Mouse (Mus musculus): ENCODE measurements at regions not wholly inside any gene's neighbourhood (a gene's known extent, or its start where the extent isn't known, plus 50 kb on each side); places are given as distances from the start of the nearest gene placed in this dataset.

- Histone ChIP-seq H3K27me3 (peaks cover 4% of the 10 kb centered on the region; the same call in 1 of the 2 replicates), H3K9ac (no peak overlapping the region), H3K4me3 (replicated peaks) (peak overlapping the region; percentile 7; the same call in 1 of the 2 replicates), H3K36me3 (no peaks in the 10 kb centered on the region), H3K4me1 (peaks cover 7% of the 10 kb centered on the region; the same call in 1 of the 2 replicates), H3K9me3 (replicated peaks) (no peaks in the 10 kb centered on the region), H3K4me2 (peak overlapping the region; percentile 27), H3K27ac (no peak overlapping the region)
- 40% methylated on average over 26 of the region's 26 CpGs for WGBS
- no peak for ATAC-seq (replicated peaks; ENCODE audit: low FRiP score)
Observed at GRCm38 (mm10) chr16:93486646-93487550, 117.0 kb downstream of the Setd4 start.

GRCm38 (mm10) chr16:93469957-93470356 is 133.9 kb downstream of the Setd4 start:
- no peaks in the 10 kb centered on the region for H3K36me3 ChIP-seq

GRCm38 (mm10) chr16:93465741-93466140 is 138.1 kb downstream of the Setd4 start:
- H3K4me2 ChIP-seq = no peak overlapping the region
- H3K36me3 ChIP-seq = no peaks in the 10 kb centered on the region
- H3K4me3 ChIP-seq (replicated peaks) = no peak overlapping the region
- H3K9ac ChIP-seq = no peak overlapping the region
- ATAC-seq (replicated peaks; ENCODE audit: low FRiP score) = no peak
- no peak overlapping the region for H3K27ac ChIP-seq
- WGBS = 78% methylated on average over 5 of the region's 5 CpGs
- no peaks in the 10 kb centered on the region for H3K9me3 ChIP-seq (replicated peaks)
- H3K27me3 ChIP-seq = peaks cover 3% of the 10 kb centered on the region; the same call in 1 of the 2 replicates
- peaks cover 12% of the 10 kb centered on the region for H3K4me1 ChIP-seq

More at GRCm38 (mm10) chr16:93469957-93470356, 133.9 kb downstream of the Setd4 start:
- Histone ChIP-seq H3K4me1 (no peaks in the 10 kb centered on the region), H3K4me3 (replicated peaks) (no peak overlapping the region), H3K9me3 (replicated peaks) (peaks cover 5% of the 10 kb centered on the region; the same call in 1 of the 2 replicates), H3K9ac (no peak overlapping the region), H3K27me3 (no peaks in the 10 kb centered on the region), H3K4me2 (no peak overlapping the region), H3K27ac (no peak overlapping the region)
- WGBS = 82% methylated on average over 6 of the region's 6 CpGs
- no peak for ATAC-seq (replicated peaks; ENCODE audit: low FRiP score)

- H3K27me3 ChIP-seq = peaks cover 8% of the 10 kb centered on the region
- H3K9me3 ChIP-seq (replicated peaks) = no peaks in the 10 kb centered on the region
- no peak for ATAC-seq (replicated peaks; ENCODE audit: low FRiP score)
- no peaks in the 10 kb centered on the region for H3K36me3 ChIP-seq
- no peak overlapping the region for H3K4me2 ChIP-seq
- H3K4me1 ChIP-seq = peaks cover 12% of the 10 kb centered on the region
- 69% methylated on average over 2 of the region's 2 CpGs for WGBS
- H3K4me3 ChIP-seq (replicated peaks) = no peak overlapping the region
- H3K27ac ChIP-seq = no peak overlapping the region
- H3K9ac ChIP-seq = no peak overlapping the region
Observed at GRCm38 (mm10) chr16:93464898-93465297, 139.0 kb downstream of the Setd4 start.

GRCm38 (mm10) chr16:93463405-93463804 is 140.5 kb downstream of the Setd4 start:
- WGBS = 88% methylated on average over 13 of the region's 13 CpGs
- H3K9ac ChIP-seq = no peak overlapping the region
- ATAC-seq (replicated peaks; ENCODE audit: low FRiP score) = no peak

GRCm38 (mm10) chr16:93462286-93462610 is 141.6 kb downstream of the Setd4 start:
- H3K4me2 ChIP-seq = peak overlapping the region; percentile 20; the same call in 1 of the 2 replicates
- H3K36me3 ChIP-seq = no peaks in the 10 kb centered on the region
- no peak overlapping the region for H3K27ac ChIP-seq
- H3K4me1 ChIP-seq = peaks cover 21% of the 10 kb centered on the region
- 18% methylated on average over 8 of the region's 8 CpGs for WGBS
- no peak overlapping the region for H3K4me3 ChIP-seq (replicated peaks)
- peaks cover 12% of the 10 kb centered on the region for H3K27me3 ChIP-seq
- H3K9me3 ChIP-seq (replicated peaks) = no peaks in the 10 kb centered on the region
- no peak for ATAC-seq (replicated peaks; ENCODE audit: low FRiP score)
- H3K9ac ChIP-seq = no peak overlapping the region

More at GRCm38 (mm10) chr16:93463405-93463804, 140.5 kb downstream of the Setd4 start:
- Histone ChIP-seq H3K27me3 (peaks cover 12% of the 10 kb centered on the region), H3K27ac (no peak overlapping the region), H3K4me3 (replicated peaks) (no peak overlapping the region), H3K4me2 (no peak overlapping the region), H3K4me1 (peaks cover 21% of the 10 kb centered on the region), H3K9me3 (replicated peaks) (no peaks in the 10 kb centered on the region), H3K36me3 (no peaks in the 10 kb centered on the region)

GRCm38 (mm10) chr16:93461406-93462285 is 142.2 kb downstream of the Setd4 start:
- peak overlapping the region; percentile 20; the same call in 1 of the 2 replicates for H3K4me2 ChIP-seq
- H3K4me3 ChIP-seq (replicated peaks) = no peak overlapping the region
- no peak overlapping the region; the same call in 1 of the 2 replicates for H3K27ac ChIP-seq
- ATAC-seq (replicated peaks; ENCODE audit: low FRiP score) = no peak
- no peak overlapping the region for H3K9ac ChIP-seq
- H3K9me3 ChIP-seq (replicated peaks) = no peaks in the 10 kb centered on the region
- H3K27me3 ChIP-seq = peaks cover 12% of the 10 kb centered on the region
- no peaks in the 10 kb centered on the region for H3K36me3 ChIP-seq
- peaks cover 21% of the 10 kb centered on the region for H3K4me1 ChIP-seq
- WGBS = 56% methylated on average over 27 of the region's 27 CpGs

GRCm38 (mm10) chr16:93459497-93460240 is 144.2 kb downstream of the Setd4 start:
- no peak for ATAC-seq (replicated peaks; ENCODE audit: low FRiP score)
- 49% methylated on average over 12 of the region's 12 CpGs for WGBS
- Histone ChIP-seq H3K4me1 (peaks cover 21% of the 10 kb centered on the region), H3K36me3 (no peaks in the 10 kb centered on the region), H3K4me3 (replicated peaks) (no peak overlapping the region), H3K4me2 (no peak overlapping the region), H3K27me3 (peaks cover 25% of the 10 kb centered on the region), H3K27ac (no peak overlapping the region), H3K9me3 (replicated peaks) (no peaks in the 10 kb centered on the region), H3K9ac (no peak overlapping the region)

GRCm38 (mm10) chr16:93458598-93459496 is 145.0 kb downstream of the Setd4 start:
- H3K4me2 ChIP-seq = no peak overlapping the region
- H3K4me1 ChIP-seq = peaks cover 23% of the 10 kb centered on the region
- 0 out of 2 replicates have a peak, but pooled peaks have one; percentile 16 for ATAC-seq (replicated peaks; ENCODE audit: low FRiP score)
- H3K27me3 ChIP-seq = peaks cover 26% of the 10 kb centered on the region
- H3K36me3 ChIP-seq = no peaks in the 10 kb centered on the region
- H3K9me3 ChIP-seq (replicated peaks) = no peaks in the 10 kb centered on the region
- no peak overlapping the region for H3K27ac ChIP-seq
- no peak overlapping the region for H3K9ac ChIP-seq
- H3K4me3 ChIP-seq (replicated peaks) = no peak overlapping the region
- WGBS = 52% methylated on average over 25 of the region's 25 CpGs

GRCm38 (mm10) chr16:93458011-93458585 is 145.8 kb downstream of the Setd4 start:
- Histone ChIP-seq H3K4me3 (replicated peaks) (no peak overlapping the region), H3K27me3 (peaks cover 33% of the 10 kb centered on the region), H3K9me3 (replicated peaks) (no peaks in the 10 kb centered on the region), H3K4me1 (peaks cover 23% of the 10 kb centered on the region), H3K27ac (no peak overlapping the region), H3K4me2 (no peak overlapping the region), H3K36me3 (no peaks in the 10 kb centered on the region), H3K9ac (no peak overlapping the region)
- 83% methylated on average over 20 of the region's 20 CpGs for WGBS
- ATAC-seq (replicated peaks; ENCODE audit: low FRiP score) = 0 out of 2 replicates have a peak, but pooled peaks have one; percentile 17

All from kidney, embryonic 15.5 days (tissue).